Mouse (Mus musculus): ENCODE data around the gene Aktip.
A peak's percentile ranks its signal among the peaks of the same experiment; 100 is the strongest.

Gene Aktip

GRCm38 (mm10) chr8:91199876-91200275, at the start of gene Aktip:
Gene Aktip (minus strand): TSS chr8:91199976.
- DNase-seq, result no peak

DNA sequence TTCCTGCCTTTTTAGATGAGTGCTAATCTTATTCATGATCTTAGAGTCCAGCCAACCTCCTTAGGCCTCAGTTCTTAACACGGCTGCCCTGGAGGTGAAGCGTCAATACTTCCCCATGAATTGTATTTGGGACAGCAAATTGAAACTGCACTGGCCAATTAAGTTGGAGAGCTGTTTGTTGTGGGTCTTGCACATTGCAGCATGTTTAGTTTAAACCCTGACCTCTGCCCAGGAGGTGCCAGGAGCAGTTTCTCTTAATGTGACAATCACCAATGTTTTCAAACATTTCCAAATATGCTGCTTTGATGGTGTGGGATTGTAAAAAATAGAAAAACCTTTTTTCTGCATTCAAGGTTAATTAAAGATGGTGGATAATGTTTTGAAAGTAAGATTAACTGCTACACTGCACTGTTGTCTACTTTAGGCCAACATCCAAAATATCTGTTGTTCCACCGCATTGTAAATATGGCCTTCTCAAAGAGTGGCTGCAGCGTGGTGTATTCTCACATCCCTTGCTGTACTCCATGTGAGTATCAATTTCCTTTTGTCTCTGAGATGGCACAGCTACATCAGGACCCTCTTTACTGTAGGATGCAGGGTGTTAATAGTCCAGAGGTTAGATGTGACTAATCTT, 46.2 kb upstream of the Aktip start:
- no peak for DNase-seq

DNA sequence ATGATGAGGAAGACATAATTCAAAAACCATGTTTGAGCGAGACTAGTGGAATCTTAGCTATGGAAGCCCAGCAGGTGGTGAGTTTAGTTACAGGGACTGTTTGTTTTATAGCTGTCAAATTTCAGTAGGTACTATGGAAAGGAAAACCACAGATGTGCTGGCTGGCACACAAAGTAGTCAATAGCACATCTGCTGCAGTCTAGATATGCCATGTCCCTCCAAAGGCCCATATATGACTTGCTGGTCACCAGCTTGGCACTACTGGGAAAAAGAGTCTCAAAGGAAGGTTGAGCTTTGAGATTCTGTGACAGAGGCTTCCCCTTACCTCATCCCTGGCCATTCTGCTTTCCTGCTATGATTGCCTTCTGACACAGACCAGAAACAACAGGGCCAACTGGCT, 42.9 kb upstream of the Aktip start:
- no peak for DNase-seq

GRCm38 (mm10) chr8:91241873-91242519, 42.2 kb upstream of the Aktip start:
- DNase-seq, result no peak

DNA sequence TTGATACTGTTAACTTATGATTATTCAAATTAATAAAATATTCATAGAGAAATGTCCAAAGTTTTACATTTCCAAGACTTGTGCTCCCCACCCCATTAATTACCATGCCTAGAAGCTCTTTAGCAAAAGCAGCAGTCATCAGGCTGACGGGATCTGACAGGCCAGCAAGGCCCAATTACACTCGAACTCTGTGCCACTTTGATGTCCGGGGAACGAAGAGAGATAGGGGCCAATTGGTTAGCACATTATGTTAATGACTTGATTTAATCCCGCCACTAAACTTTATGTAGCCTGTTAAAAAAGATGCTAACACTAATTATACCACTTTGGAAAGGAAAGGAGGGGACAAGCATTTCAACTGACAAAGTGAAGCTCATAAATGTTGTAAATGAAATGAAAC, 41.6 kb upstream of the Aktip start:
- DNase-seq, result no peak

DNA sequence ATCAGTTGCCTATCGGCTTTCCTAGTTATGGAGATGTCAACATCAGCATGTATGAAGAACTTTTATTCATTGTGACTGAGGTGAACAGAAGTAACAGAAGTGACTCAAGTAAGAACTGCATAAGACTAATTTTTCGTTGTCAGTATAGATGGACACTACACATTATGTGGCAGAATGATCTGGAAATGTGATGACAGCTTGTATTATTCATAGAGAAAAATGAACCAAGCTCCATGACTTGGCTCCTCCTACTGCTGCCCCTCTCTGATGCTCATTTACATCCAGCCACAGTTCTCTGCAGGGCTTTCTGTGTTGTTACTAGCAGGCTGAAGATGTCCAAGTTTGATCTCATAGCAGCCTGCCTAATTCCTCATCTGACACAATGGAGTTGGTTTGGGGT, 37.4 kb upstream of the Aktip start:
- DNase-seq, result no peak

- DNase-seq, result no peak
These were observed 34.3 kb upstream of the Aktip start for GRCm38 (mm10) chr8:91234097-91234496.

- DNase-seq, result no peak
These were observed 27.7 kb upstream of the Aktip start for GRCm38 (mm10) chr8:91227421-91227841.

- DNase-seq, result no peak
These were observed 24.5 kb upstream of the Aktip start for GRCm38 (mm10) chr8:91224227-91224626.

GRCm38 (mm10) chr8:91221841-91222240, 22.1 kb upstream of the Aktip start:
- DNase-seq, result no peak

DNA sequence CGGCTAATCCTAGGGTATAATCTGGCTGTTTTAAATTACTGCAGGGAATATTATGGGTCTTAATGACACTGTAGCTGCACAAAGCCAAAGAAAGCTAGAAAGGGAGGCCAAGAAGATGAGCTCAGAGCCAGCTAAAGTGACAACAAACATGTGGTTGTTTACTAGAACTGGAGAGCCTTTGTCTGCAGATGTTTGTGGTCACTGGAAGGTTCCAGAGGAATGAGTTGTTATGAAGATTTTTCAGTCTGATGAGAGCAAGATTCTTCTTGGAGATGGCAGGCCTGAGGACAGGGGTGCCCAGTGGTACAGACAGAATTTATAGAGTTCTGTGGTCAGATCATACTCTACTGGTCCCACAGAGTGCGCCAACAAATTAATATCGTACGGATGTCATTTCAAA, 18.5 kb upstream of the Aktip start:
- no peak for DNase-seq

- no peak for DNase-seq
These were observed 17.5 kb upstream of the Aktip start for GRCm38 (mm10) chr8:91217062-91217905.

DNA sequence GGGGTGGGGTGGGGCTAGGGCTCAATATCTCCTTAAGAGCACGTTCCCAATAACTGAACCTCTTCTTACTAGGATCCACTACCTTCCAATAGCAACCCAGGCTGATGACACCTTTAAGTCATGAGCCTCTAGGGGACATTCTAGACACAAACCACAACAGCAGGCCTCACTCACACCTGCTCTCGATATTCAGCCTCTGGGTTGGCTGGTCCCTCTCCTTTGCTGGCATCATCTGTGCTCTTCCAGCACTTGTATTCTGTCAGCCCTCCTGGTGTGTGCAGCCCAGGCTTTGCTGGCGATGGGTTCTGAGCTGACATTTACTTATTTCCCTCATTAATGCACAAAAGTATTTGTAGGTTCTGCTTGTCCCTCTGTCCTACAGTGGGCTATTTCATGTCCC, 14.5 kb upstream of the Aktip start:
- no peak for DNase-seq

GRCm38 (mm10) chr8:91212948-91213347, 13.2 kb upstream of the Aktip start:
- no peak for DNase-seq

DNA sequence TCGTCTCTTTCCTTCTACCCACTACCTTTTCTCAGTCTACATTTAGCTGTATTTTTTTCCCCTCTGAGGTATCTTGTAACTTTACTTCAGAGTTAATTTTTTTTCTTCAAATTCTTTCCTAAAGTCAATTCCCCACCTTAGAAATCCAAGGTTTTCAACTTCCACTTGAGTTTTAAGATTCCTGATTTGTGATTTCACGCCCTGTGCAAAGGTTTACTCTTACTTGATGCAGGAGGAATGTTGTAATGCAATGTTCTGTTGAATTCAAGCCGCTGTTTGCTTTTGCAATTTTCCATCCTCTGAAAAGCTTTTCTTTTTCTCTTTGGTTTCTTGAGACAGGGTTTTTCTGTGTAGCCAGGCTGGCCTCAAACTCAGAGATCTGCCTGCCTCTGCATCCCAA, 9.9 kb upstream of the Aktip start:
- no peak for DNase-seq

DNA sequence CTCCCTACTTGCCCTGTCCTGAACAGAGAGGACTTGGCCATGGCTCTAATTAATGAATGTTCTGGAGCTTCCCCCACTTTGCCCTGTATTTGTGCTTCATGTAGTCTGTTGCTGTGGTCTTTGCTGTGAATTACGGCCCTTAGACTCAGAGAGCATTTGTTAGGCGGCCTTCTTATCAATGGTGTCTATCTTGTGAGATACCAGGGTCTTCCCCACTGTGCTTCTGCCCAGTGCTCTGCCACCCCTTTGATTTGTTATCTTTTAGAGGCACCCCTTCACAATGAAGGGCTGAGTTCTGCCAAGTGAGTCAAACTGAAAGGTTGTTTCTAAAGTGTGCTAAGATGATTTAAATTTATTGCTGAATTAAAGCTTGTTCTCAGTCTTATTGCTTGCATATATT, 7.9 kb upstream of the Aktip start:
- no peak for DNase-seq

DNA sequence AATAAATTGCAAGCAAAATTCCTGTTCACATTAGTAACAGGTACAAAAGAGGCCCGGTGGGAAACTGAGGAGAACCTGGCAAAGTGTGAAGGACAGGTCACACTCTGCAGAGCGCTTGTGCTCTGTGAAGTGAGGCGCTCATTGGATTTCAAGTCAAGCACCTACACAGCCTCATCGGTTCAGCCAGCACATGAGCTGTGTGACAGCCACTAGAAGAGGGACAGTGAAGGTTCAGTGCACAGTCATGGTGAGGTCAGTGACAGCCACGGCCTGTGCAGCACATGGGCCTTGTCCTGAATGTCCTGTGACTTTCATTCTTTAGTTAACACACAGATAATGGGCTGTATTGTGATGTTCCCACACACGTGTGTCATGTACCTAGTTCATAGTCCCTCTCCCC, 6.1 kb upstream of the Aktip start:
- DNase-seq, result no peak

GRCm38 (mm10) chr8:91201184-91201583, 1.4 kb upstream of the Aktip start:
- no peak for DNase-seq

DNA sequence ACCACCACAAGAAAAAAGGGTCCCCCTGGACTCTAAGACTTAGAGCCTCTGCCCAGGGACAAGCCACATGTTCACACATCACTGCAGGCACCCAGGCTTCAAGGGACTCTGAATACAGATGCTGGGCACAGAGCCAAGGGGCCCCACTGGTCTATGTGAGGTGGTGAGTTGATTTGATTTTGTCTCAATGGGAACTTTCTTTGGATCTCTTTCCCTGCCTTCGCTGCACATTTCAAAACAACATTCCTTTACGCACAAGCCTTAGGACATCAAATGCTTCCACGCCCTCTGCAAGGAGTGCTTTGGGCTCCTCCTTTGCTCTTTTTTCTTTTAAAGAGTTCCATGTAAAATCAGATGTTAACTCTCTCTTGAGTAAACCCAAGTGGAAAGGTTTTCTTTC, 1.7 kb downstream of the Aktip start:
- DNase-seq, result no peak

GRCm38 (mm10) chr8:91197233-91197632, 2.5 kb downstream of the Aktip start:
- no peak for DNase-seq

GRCm38 (mm10) chr8:91196661-91197060, 3.1 kb downstream of the Aktip start:
- DNase-seq, result peak; percentile 12

GRCm38 (mm10) chr8:91194081-91194480, 5.7 kb downstream of the Aktip start:
- no peak for DNase-seq

DNA sequence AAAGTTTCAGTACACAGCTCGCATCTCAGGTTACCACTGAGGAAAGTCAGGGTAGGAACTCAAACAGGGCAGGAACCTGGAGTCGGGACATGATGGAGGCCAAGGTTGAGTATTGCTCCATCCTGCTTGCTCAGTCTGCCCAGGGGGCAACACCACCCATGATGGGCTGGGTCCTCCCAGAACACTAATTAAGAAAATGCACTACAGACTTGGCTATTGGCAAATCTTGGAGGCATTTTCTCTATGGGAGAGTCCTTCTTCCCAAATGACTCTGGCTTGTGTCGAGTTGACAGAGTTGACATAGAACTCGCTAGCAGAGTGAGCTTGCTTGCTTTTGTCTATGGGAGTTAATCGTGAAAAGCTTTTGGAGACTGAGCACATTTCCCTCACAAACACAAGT, 6.8 kb downstream of the Aktip start:
- no peak for DNase-seq

DNA sequence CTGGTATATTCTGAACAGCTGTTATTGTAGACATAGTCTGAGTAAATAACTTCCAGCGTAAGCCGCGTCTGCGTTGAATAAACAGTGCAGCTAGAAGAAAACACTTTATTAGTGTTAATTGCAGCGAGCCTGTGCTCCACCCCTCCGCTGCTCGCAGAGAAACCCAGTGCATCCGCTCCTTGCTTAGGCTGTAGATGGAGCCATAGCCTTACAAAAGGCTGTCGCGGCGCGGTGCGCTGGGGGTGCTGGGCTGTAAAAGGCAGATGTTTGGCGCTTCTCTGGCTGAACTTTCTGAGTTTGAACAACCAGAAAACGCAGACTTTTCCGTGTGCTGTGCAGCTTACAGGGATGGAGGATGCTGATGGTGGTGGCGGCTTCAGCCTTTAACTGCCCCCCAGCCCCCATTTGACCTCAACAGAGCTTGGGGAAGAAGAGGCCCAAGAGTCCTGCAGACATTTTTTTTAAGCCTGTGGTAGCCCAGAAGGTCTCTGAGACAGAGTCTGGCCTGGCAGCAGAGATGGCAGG, 8.9 kb downstream of the Aktip start:
- peak; percentile 62 for DNase-seq

All from liver (tissue).